Mouse (Mus musculus) stomach, postnatal 0 days (tissue): ENCODE data around the gene Nod2. TPM values are rescaled to one million over a fixed set of nuclear protein-coding genes. Genes with fewer than 3 reads are reported as not detected.
A peak's percentile ranks its signal among the peaks of the same experiment; 100 is the strongest.

ENCODE experiments used
- ATAC-seq: fragments of 200-750 bp; cut with Nextera tagmentation; 2 replicates; pipeline ENCODE4 v1.8.0; 2017; ENCODE audit not compliant: low FRiP score, low TSS enrichment
- DNase-seq: peaks from one replicate; pipeline ENCODE4 v3.0.0-alpha.2; 2016; ENCODE audit warnings: low spot score
- H3K27ac ChIP-seq: fragments of 300-500 bp; sonication (generic); replicated peaks from 2 replicates; pipeline ENCODE4 v1.5.1; 2014; ENCODE audit warnings: mild to moderate bottlenecking, control low read depth
- H3K27me3 ChIP-seq: fragments of 300-500 bp; sonication (generic); 2 replicates; pipeline ENCODE4 v1.6.1; 2014; ENCODE audit warnings: low read length; ENCODE audit not compliant: control insufficient read depth, insufficient read depth
- H3K36me3 ChIP-seq: fragments of 300-500 bp; sonication (generic); 2 replicates; pipeline ENCODE4 v1.6.1; 2014; ENCODE audit warnings: low read length, mixed read lengths; ENCODE audit not compliant: control insufficient read depth, insufficient read depth
- H3K4me1 ChIP-seq: fragments of 300-500 bp; sonication (generic); replicated peaks from 2 replicates; pipeline ENCODE4 v1.6.1; 2014; ENCODE audit warnings: antibody characterized with exemption; ENCODE audit not compliant: control insufficient read depth, insufficient read depth
- H3K4me2 ChIP-seq: fragments of 300-500 bp; sonication (generic); replicated peaks from 2 replicates; pipeline ENCODE4 v1.6.1; 2014; ENCODE audit warnings: low read depth, mild to moderate bottlenecking, control low read depth, moderate library complexity
- H3K4me3 ChIP-seq: fragments of 300-500 bp; sonication (generic); 2 replicates; pipeline ENCODE4 v1.5.1; 2014; ENCODE audit warnings: low read depth, low read length, control low read depth
- H3K9ac ChIP-seq: fragments of 300-500 bp; sonication (generic); 2 replicates; pipeline ENCODE4 v1.6.1; 2014; ENCODE audit warnings: mild to moderate bottlenecking, low read length, control low read depth, mixed read lengths
- H3K9me3 ChIP-seq: fragments of 300-500 bp; sonication (generic); 2 replicates; pipeline ENCODE4 v1.6.1; 2016; ENCODE audit warnings: low read length; ENCODE audit not compliant: control insufficient read depth
- CTCF ChIP-seq: IDR thresholded peaks from 2 replicates; pipeline ENCODE4 v1.5.1; 2016; ENCODE audit warnings: antibody characterized with exemption, low read depth, mild to moderate bottlenecking, moderate library complexity
- EP300 ChIP-seq: optimal IDR thresholded peaks from 2 replicates; pipeline ENCODE3; 2016; ENCODE audit warnings: antibody characterized with exemption
- WGBS: fragments of 180-500 bp; shearing (Covaris S2); extraction: QIAGEN DNeasy Blood & Tissue Kit; methylation state at CpG from one replicate; pipeline ENCODE4 v1.1.7; 2014; 5-methylcytosine and 5-hydroxymethylcytosine counted together
- polyA plus RNA-seq: library from polyadenylated mRNA; unstranded; fragments of >200 nt; fragmentation: Nextera tagmentation; extraction: Ambion mirVana; gene quantifications from 2 replicates; pipeline ENCODE4 v1.2.1, GENCODE M21; 2015

The Nod2 gene
- polyA plus RNA-seq, 1 experiment from 2014 or later, result 0.12 TPM

DNA sequence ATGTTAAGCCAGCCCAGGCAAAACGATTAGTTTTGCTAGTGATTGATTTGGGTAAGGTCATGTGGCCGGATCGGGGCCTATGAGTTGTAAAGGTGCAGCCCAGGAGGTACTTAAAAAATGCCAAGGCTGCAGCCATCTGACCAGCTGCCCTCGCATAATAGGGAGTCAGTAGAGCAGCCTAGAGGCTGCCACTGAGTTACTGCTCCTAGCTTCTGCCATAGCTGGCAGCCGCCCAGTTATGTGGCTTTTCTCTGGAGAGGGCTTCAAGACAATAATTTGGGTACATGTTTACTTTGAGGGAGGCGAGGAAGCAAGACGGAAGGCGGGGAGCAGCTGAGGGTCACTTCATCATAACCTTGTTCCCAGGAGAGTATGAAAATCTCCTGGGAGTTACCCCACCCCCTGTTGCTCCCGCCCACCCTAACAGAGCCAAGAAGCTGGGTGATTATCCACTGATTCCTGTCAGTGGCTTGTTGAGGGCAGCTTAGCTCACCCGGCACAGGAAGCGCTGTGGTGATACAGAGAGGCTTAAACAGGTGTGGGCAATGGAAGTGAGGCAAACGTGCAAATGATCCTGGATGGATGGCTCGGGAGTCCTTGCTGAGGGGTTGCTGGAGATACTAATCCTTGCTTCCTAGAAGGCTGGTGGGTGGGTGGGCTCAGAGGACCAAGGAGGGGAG is 41.6 kb upstream of the Nod2 start:
- H3K36me3 ChIP-seq, result no peaks in the 10 kb centered on the region
- 28% methylated on average over 13 of the region's 13 CpGs for WGBS
- DNase-seq, result no peak
- H3K27ac ChIP-seq, result no peak overlapping the region
- H3K4me3 ChIP-seq, result no peak overlapping the region
- ATAC-seq, result no peak
- no peak overlapping the region for H3K4me2 ChIP-seq
- H3K4me1 ChIP-seq, result no peaks in the 10 kb centered on the region
- no peak overlapping the region for H3K9ac ChIP-seq
- H3K9me3 ChIP-seq, result peaks cover 3% of the 10 kb centered on the region; the same call in 1 of the 2 replicates
- no peaks in the 10 kb centered on the region for H3K27me3 ChIP-seq
- TF ChIP-seq EP300 (no peak), CTCF (no peak)

DNA sequence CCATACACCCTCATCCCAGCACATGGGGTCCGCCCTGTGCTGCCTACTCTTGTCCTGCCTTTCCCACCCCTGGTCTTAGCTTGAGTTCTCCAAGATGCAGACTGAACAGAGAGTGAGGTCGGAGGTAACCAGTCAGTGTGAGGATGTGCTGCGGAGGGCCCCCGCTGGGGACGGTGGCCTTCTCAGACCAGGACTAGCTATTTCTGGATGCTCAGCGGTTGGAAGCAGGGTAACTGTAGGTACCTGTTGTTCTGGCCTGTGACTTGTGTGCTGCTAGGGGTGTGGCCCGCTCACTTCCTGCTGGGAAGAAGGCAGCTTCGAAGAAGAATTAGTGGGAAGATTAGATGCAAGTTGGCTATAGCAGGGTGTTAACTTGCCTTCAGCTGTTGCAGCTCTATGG is 38.1 kb upstream of the Nod2 start:
- TF ChIP-seq EP300 (no peak), CTCF (no peak)
- no peaks in the 10 kb centered on the region for H3K4me1 ChIP-seq
- ATAC-seq (no peak), DNase-seq (no peak)
- no peak overlapping the region for H3K4me3 ChIP-seq
- 81% methylated on average over 8 of the region's 8 CpGs for WGBS
- no peaks in the 10 kb centered on the region for H3K27me3 ChIP-seq
- H3K36me3 ChIP-seq, result no peaks in the 10 kb centered on the region
- H3K9ac ChIP-seq, result no peak overlapping the region
- no peak overlapping the region for H3K4me2 ChIP-seq
- no peak overlapping the region for H3K27ac ChIP-seq
- no peaks in the 10 kb centered on the region for H3K9me3 ChIP-seq

DNA sequence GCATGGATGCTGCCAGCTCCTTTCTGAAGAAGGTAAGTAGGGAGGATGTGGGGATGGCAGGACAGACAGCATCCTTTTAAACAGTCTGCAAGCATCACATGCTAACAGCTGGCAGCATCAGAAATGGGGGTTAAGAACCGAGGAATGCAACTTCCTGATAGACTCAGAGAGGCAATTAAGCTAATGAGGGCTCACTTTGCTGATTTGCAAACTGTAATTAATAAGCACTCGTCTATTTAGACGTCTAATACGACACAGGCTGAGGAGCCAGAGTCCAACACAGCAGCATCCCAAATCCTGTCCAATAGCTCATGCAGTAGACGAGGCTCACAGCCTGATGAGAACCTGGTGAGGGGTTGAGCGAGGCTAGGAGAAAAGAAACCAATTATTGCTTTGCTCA is 36.8 kb upstream of the Nod2 start:
- H3K9ac ChIP-seq, result no peak overlapping the region
- H3K4me3 ChIP-seq, result no peak overlapping the region
- ATAC-seq (no peak), DNase-seq (no peak)
- no peaks in the 10 kb centered on the region for H3K4me1 ChIP-seq
- WGBS, result 78% methylated on average over 6 of the region's 6 CpGs
- TF ChIP-seq CTCF, result no peak
- no peak for TF ChIP-seq EP300
- H3K9me3 ChIP-seq, result no peaks in the 10 kb centered on the region
- H3K27me3 ChIP-seq, result no peaks in the 10 kb centered on the region
- no peak overlapping the region for H3K27ac ChIP-seq
- no peaks in the 10 kb centered on the region for H3K36me3 ChIP-seq
- H3K4me2 ChIP-seq, result no peak overlapping the region

DNA sequence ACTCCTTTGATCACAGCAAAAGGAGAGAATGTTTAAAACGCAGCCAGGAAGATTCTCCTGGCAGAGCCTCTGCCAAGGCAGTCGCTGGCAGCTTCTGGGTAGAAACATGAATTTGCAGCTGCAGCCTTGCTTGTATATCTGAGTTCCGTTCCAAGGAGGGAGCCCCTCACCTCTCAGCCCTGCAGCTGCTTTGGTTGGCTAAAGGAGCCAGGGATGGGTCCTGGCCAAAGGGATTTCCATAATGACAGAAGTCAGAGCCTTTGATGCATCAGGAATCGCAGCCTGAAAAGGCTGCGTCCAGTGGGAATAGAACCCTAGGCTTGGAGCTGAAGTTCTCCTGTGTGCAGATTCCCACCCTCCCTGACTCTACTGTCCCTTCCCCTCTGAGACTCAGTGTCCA is 32.1 kb upstream of the Nod2 start:
- ATAC-seq (no peak), DNase-seq (no peak)
- no peak for TF ChIP-seq EP300
- no peak for TF ChIP-seq CTCF
- no peak overlapping the region for H3K9ac ChIP-seq
- 42% methylated on average over 5 of the region's 5 CpGs for WGBS
- H3K4me1 ChIP-seq, result no peaks in the 10 kb centered on the region
- no peak overlapping the region for H3K4me2 ChIP-seq
- H3K9me3 ChIP-seq, result no peaks in the 10 kb centered on the region
- no peak overlapping the region for H3K4me3 ChIP-seq
- H3K27me3 ChIP-seq, result no peaks in the 10 kb centered on the region
- no peaks in the 10 kb centered on the region for H3K36me3 ChIP-seq
- no peak overlapping the region for H3K27ac ChIP-seq

DNA sequence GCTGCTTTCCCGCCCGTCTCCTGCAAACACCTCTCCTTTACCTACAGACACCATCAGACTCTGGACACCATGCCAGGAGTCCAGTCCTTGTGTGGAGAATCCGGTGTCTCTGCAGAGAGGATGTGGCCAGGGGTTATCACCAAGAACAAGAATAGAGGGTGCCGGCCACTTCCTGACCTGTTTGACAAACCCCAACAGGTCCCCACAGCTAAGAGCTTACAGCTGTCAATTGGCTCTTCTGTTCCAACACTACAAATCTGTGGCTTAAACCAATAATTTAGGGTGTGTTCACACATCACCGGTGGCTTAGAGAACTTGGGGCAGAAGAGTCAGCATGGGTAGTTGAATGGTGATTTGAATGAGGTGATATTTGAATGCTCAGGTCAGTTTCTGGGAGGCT is 28.5 kb upstream of the Nod2 start:
- Histone ChIP-seq H3K4me2 (no peak overlapping the region), H3K4me1 (no peaks in the 10 kb centered on the region), H3K27ac (no peak overlapping the region), H3K9me3 (no peaks in the 10 kb centered on the region), H3K36me3 (no peaks in the 10 kb centered on the region), H3K9ac (no peak overlapping the region), H3K4me3 (no peak overlapping the region), H3K27me3 (no peaks in the 10 kb centered on the region)
- ATAC-seq (no peak), DNase-seq (no peak)
- no peak for TF ChIP-seq EP300
- TF ChIP-seq CTCF, result no peak
- WGBS, result 44% methylated on average over 5 of the region's 5 CpGs

DNA sequence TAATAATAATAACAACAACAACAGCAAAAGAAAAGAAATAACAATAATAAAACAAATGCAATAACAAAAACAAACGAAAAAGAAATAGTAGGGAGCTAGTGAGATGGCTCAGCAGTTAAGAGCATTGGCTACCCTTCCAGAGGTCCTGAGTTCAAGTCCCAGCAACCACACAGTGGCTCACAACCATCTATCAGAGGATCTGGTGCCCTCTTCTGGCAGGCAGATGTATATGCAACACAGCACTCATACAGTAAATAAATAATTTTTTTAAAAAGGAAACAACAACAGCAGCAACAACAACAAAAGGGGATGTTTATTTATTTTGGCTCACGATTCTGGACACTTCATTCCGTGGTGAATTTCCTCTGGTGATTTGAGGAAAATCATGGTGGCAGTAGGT is 27.6 kb upstream of the Nod2 start:
- TF ChIP-seq CTCF, result peak; percentile 69
- no peak for TF ChIP-seq EP300
- ATAC-seq (no peak), DNase-seq (no peak)
- H3K9me3 ChIP-seq, result no peaks in the 10 kb centered on the region
- no peak overlapping the region for H3K4me3 ChIP-seq
- no peaks in the 10 kb centered on the region for H3K36me3 ChIP-seq
- H3K4me2 ChIP-seq, result no peak overlapping the region
- H3K4me1 ChIP-seq, result no peaks in the 10 kb centered on the region
- H3K9ac ChIP-seq, result no peak overlapping the region
- WGBS, result 76% methylated on average over 3 of the region's 3 CpGs
- no peak overlapping the region for H3K27ac ChIP-seq
- H3K27me3 ChIP-seq, result no peaks in the 10 kb centered on the region
